Comparison of ENCODE assay signal across 8 mouse cellular contexts in the genomic region with DNA sequence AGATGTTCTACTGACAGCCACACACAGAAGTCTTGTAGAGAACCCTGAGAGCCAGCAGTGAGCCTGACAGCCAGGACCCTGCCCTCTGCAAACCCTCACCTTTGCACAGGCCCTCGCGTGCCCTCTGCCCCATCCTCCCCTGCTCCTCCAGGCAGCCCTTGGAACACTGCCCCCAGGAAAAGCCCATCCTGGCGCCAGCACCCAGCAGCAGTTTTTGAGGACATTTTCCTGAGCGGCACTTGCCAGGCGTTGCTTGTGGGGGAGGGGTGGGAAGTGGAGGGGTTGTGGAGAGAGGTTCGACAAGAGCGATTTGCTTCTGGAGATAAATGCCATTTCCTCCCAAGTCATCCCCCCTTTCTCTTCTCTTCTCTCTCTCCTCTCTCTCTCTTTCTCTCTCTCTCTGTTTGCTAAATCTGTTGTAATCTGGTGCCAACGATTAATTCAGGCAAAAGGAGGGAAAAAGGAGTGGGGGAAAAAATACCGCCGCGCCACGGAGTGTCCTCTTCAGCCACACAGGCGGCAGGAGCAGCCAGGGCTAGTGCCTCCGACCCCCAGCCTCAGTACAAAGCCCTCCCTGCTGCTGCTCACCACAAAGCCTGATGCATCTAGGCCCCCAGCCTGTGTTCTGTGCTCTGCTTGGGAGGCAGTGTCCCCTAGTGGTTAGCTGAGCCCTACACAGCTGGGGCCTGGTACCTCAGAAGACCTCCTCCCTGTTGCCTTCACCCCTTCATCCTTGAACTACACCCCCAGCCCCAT. TPM values are rescaled to one million over a fixed set of nuclear protein-coding genes. Genes with fewer than 3 reads are reported as not detected.
A peak's percentile ranks its signal among the peaks of the same experiment; 100 is the strongest.
DNase-seq lines count a peak whose midpoint lies in the region; ATAC-seq lines count a peak whose summit lies in the region.

No protein-coding gene starts in this region.

- 3% methylated on average over 14 of the region's 14 CpGs for WGBS in forebrain, embryonic 16.5 days
- WGBS in midbrain, embryonic 14.5 days = 3% methylated on average over 14 of the region's 14 CpGs

- ATAC-seq in forebrain, embryonic 16.5 days = peak; percentile 79
- ATAC-seq in midbrain, embryonic 14.5 days (ENCODE audit: low FRiP score, low TSS enrichment) = 0 out of 2 replicates have a peak, but pooled peaks have one; percentile 53
- ATAC-seq in activated CD4-positive, CD25-positive, alpha-beta regulatory T cell, adult 4 months = no peak

- H3K4me2 ChIP-seq in forebrain, embryonic 16.5 days (ENCODE audit: low read length) = peak overlapping the region; percentile 40
- peak overlapping the region; percentile 35 for H3K4me2 ChIP-seq in midbrain, embryonic 14.5 days (ENCODE audit: low read length)

- H3K36me3 ChIP-seq in forebrain, embryonic 16.5 days (ENCODE audit: control insufficient read depth, insufficient read depth) = no peaks in the 10 kb centered on the region
- no peaks in the 10 kb centered on the region for H3K36me3 ChIP-seq in midbrain, embryonic 14.5 days (ENCODE audit: control insufficient read depth, insufficient read depth, low read length)

- peaks cover 64% of the 10 kb centered on the region for H3K4me1 ChIP-seq in forebrain, embryonic 16.5 days (replicated peaks; ENCODE audit: control insufficient read depth, insufficient read depth, low read length)
- peaks cover 49% of the 10 kb centered on the region for H3K4me1 ChIP-seq in midbrain, embryonic 14.5 days (ENCODE audit: control insufficient read depth, insufficient read depth, low read length)

- peak overlapping the region; percentile 47; the same call in 1 of the 2 replicates for H3K9ac ChIP-seq in forebrain, embryonic 16.5 days (replicated peaks; ENCODE audit: low read depth, low read length)
- peak overlapping the region; percentile 34; the same call in 1 of the 2 replicates for H3K9ac ChIP-seq in midbrain, embryonic 14.5 days (replicated peaks; ENCODE audit: low read length)

- no peaks in the 10 kb centered on the region for H3K27me3 ChIP-seq in forebrain, embryonic 16.5 days (replicated peaks; ENCODE audit: control insufficient read depth, insufficient read depth, low read length)
- 0 out of 2 replicates have a peak, but pooled peaks cover 14% of the 10 kb centered on the region for H3K27me3 ChIP-seq in midbrain, embryonic 14.5 days (ENCODE audit: control insufficient read depth, insufficient read depth, low read length)

- DNase-seq in layer of hippocampus, adult 11-12 months (ENCODE audit: low spot score) = peak; percentile 60
- no peak for DNase-seq in layer of hippocampus, adult 8-10 months (ENCODE audit: low spot score in 2 of 2)
- peak; percentile 75 for DNase-seq in brain, adult 2 months (ENCODE audit: low read depth, low spot score)
- peak; percentile 82 to 87 for DNase-seq in kidney, postnatal 36 days
- DNase-seq in midbrain, embryonic 14.5 days = peak; percentile 81
- no peak for DNase-seq in ovary, adult 18-20 months (ENCODE audit: low spot score)

- peak overlapping the region; percentile 63 for H3K27ac ChIP-seq in forebrain, embryonic 16.5 days (ENCODE audit: low read length)
- H3K27ac ChIP-seq in midbrain, embryonic 14.5 days (replicated peaks; ENCODE audit: low read depth, low read length) = peak overlapping the region; percentile 46

- no peak overlapping the region for H3K4me3 ChIP-seq in forebrain, embryonic 16.5 days (replicated peaks; ENCODE audit: low read length)
- H3K4me3 ChIP-seq in midbrain, embryonic 14.5 days (replicated peaks; ENCODE audit: low read depth, low read length) = no peak overlapping the region

- H3K9me3 ChIP-seq in forebrain, embryonic 16.5 days (ENCODE audit: control insufficient read depth, low read length) = no peaks in the 10 kb centered on the region
- no peaks in the 10 kb centered on the region for H3K9me3 ChIP-seq in midbrain, embryonic 14.5 days (ENCODE audit: control insufficient read depth, low read length)

RNA-seq across cellular contexts. Expression of gene Otub1, which starts 45.8 kb away (rescaled TPM):
- total RNA-seq in layer of hippocampus, adult 8-10 months (2022) = 100 to 1,000 TPM; 277 to 297 (median 291) TPM
- 223 and 235 TPM in 2 replicates for polyA plus RNA-seq in forebrain, embryonic 16.5 days (2015; fragmentation: Nextera tagmentation; extraction: Ambion mirVana)
- 244 and 263 TPM in 2 replicates for polyA plus RNA-seq in midbrain, embryonic 14.5 days (2014; fragmentation: Nextera tagmentation; extraction: Ambion mirVana)
- 100 to 1,000 TPM; 157 to 170 TPM for polyA plus RNA-seq in activated CD4-positive, CD25-positive, alpha-beta regulatory T cell, adult 4 months (2017; shearing (Covaris generic))

RNA-seq across cellular contexts. Expression of gene Flrt1, which starts 54.8 kb away (rescaled TPM):
- total RNA-seq in layer of hippocampus, adult 8-10 months (2022) = 10 to 100 TPM; 18.9 to 23.5 (median 21.5) TPM
- 13.8 and 16.1 TPM in 2 replicates for polyA plus RNA-seq in forebrain, embryonic 16.5 days (2015; fragmentation: Nextera tagmentation; extraction: Ambion mirVana)
- 7.0 and 10.2 TPM in 2 replicates for polyA plus RNA-seq in midbrain, embryonic 14.5 days (2014; fragmentation: Nextera tagmentation; extraction: Ambion mirVana)
- not detected for polyA plus RNA-seq in activated CD4-positive, CD25-positive, alpha-beta regulatory T cell, adult 4 months (2017; shearing (Covaris generic))

RNA-seq across cellular contexts. Expression of gene Cox8a, which starts 57.1 kb away (rescaled TPM):
- 1,000 to 10,000 TPM; 1,017 to 1,089 (median 1,062) TPM for total RNA-seq in layer of hippocampus, adult 8-10 months (2022)
- polyA plus RNA-seq in forebrain, embryonic 16.5 days (2015; fragmentation: Nextera tagmentation; extraction: Ambion mirVana) = 602 and 609 TPM in 2 replicates
- 921 and 1,195 TPM in 2 replicates for polyA plus RNA-seq in midbrain, embryonic 14.5 days (2014; fragmentation: Nextera tagmentation; extraction: Ambion mirVana)
- polyA plus RNA-seq in activated CD4-positive, CD25-positive, alpha-beta regulatory T cell, adult 4 months (2017; shearing (Covaris generic)) = 100 to 1,000 TPM; 387 to 411 TPM

Comparison
In these comparisons a context has a peak if more than half of its experiments do, and no peak if none do; other contexts are left out.
1. DNase-seq: peak in layer of hippocampus, adult 11-12 months (single experiment), brain, adult 2 months (single experiment), kidney, postnatal 36 days (2 of 2) and midbrain, embryonic 14.5 days (single experiment); none in layer of hippocampus, adult 8-10 months (0 of 2) and ovary, adult 18-20 months (single experiment).